In the genomic region with DNA sequence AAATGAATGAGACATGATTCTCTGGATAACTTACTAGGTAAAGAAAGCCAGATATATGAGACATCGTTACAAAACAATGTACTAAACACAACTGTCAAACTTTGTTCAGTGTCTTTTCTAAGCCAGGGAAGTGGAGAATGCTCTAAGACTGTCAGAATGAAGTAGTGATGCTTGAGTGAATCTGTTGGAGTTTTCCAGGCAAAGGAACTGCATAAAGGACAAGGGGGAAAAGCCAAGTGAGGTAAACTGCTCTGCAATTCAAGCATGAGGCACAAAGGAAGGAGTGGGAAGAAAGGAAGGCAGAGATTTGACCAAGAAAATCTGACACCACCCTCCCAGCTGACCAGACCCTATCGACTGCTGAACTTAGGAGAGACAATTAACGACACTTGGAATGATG, we compare ENCODE assay signal across 18 mouse cellular contexts.
A peak's percentile ranks its signal among the peaks of the same experiment; 100 is the strongest.
DNase-seq lines count a peak whose midpoint lies in the region; ATAC-seq lines count a peak whose summit lies in the region.
"Had no signal": no experiment of that assay in that cellular context is flagged by ENCODE, and none has a peak within 500 bp of the region (broad histone marks: within the 10 kb centered on the region; RNA-seq: fewer than 3 reads in every experiment).

No protein-coding gene starts in this region.

- DNase-seq in embryonic facial prominence, embryonic 14.5 days (ENCODE audit: low spot score), result peak; percentile 4
- no peak for DNase-seq in embryonic facial prominence, embryonic 10.5 days (ENCODE audit: low spot score)
- DNase-seq in retina, embryonic 14.5 days (ENCODE audit: low spot score), result peak; percentile 67
- DNase-seq in right cerebral cortex, adult 18-20 months, result no peak
- DNase-seq: adrenal gland, adult 2 months; adrenal gland, postnatal 10 days; adrenal gland, postnatal 25 days; B cell, adult 2 months; cerebellum, adult 11-12 months; cerebellum, adult 2 months; cerebellum, adult 9-10 months; cerebellum, postnatal 10 days; cerebellum, postnatal 25 days; forebrain, postnatal 0 days had no signal

- no peak overlapping the region for H3K4me2 ChIP-seq in embryonic facial prominence, embryonic 14.5 days (ENCODE audit: low read depth, low read length)
- H3K4me2 ChIP-seq: embryonic facial prominence, embryonic 13.5 days; forebrain, embryonic 13.5 days; forebrain, embryonic 15.5 days had no signal

- H3K27me3 ChIP-seq in embryonic facial prominence, embryonic 14.5 days (replicated peaks; ENCODE audit: control insufficient read depth, insufficient read depth, low read length), result 0 out of 2 replicates have a peak, but pooled peaks cover 4% of the 10 kb centered on the region
- peaks cover 46% of the 10 kb centered on the region; the same call in 1 of the 2 replicates for H3K27me3 ChIP-seq in embryonic facial prominence, embryonic 10.5 days (replicated peaks; ENCODE audit: low read depth, poor library complexity, severe bottlenecking)
- H3K27me3 ChIP-seq: forebrain, embryonic 13.5 days; forebrain, embryonic 15.5 days had no signal

- ATAC-seq in embryonic facial prominence, embryonic 14.5 days (ENCODE audit: low read depth), result no peak
- no peak for ATAC-seq in CD4-positive, CD25-positive, alpha-beta regulatory T cell, adult 4 months
- ATAC-seq: forebrain, embryonic 13.5 days; forebrain, embryonic 15.5 days; forebrain, postnatal 0 days had no signal

- H3K9ac ChIP-seq in embryonic facial prominence, embryonic 14.5 days (ENCODE audit: low read depth, low read length), result no peak overlapping the region
- H3K9ac ChIP-seq: embryonic facial prominence, embryonic 13.5 days; forebrain, embryonic 13.5 days; forebrain, embryonic 15.5 days; forebrain, postnatal 0 days had no signal

- H3K4me3 ChIP-seq in embryonic facial prominence, embryonic 14.5 days (ENCODE audit: low read depth, low read length), result no peak overlapping the region
- H3K4me3 ChIP-seq in embryonic facial prominence, embryonic 10.5 days, result no peak overlapping the region
- H3K4me3 ChIP-seq: embryonic facial prominence, embryonic 13.5 days; forebrain, embryonic 13.5 days; forebrain, embryonic 15.5 days had no signal

- no peaks in the 10 kb centered on the region for H3K9me3 ChIP-seq in embryonic facial prominence, embryonic 14.5 days (ENCODE audit: control insufficient read depth, low read length)
- no peaks in the 10 kb centered on the region for H3K9me3 ChIP-seq in embryonic facial prominence, embryonic 10.5 days
- H3K9me3 ChIP-seq: embryonic facial prominence, embryonic 13.5 days; forebrain, embryonic 13.5 days; forebrain, embryonic 15.5 days had no signal

- H3K4me1 ChIP-seq in embryonic facial prominence, embryonic 14.5 days (ENCODE audit: control insufficient read depth, insufficient read depth, low read length), result no peaks in the 10 kb centered on the region
- H3K4me1 ChIP-seq in embryonic facial prominence, embryonic 10.5 days, result no peaks in the 10 kb centered on the region
- H3K4me1 ChIP-seq: embryonic facial prominence, embryonic 13.5 days; forebrain, embryonic 13.5 days; forebrain, embryonic 15.5 days had no signal

- WGBS in embryonic facial prominence, embryonic 14.5 days, result 75% methylated on average over 3 of the region's 3 CpGs
- 74% methylated on average over 3 of the region's 3 CpGs for WGBS in embryonic facial prominence, embryonic 10.5 days

- no peak overlapping the region for H3K27ac ChIP-seq in embryonic facial prominence, embryonic 14.5 days (replicated peaks; ENCODE audit: low read depth, low read length)
- no peak overlapping the region for H3K27ac ChIP-seq in embryonic facial prominence, embryonic 10.5 days (replicated peaks)
- H3K27ac ChIP-seq: embryonic facial prominence, embryonic 13.5 days; forebrain, embryonic 13.5 days; forebrain, embryonic 15.5 days had no signal

- no peaks in the 10 kb centered on the region for H3K36me3 ChIP-seq in embryonic facial prominence, embryonic 14.5 days (ENCODE audit: control insufficient read depth, insufficient read depth, low read length)
- no peaks in the 10 kb centered on the region for H3K36me3 ChIP-seq in embryonic facial prominence, embryonic 10.5 days (replicated peaks)
- H3K36me3 ChIP-seq: embryonic facial prominence, embryonic 13.5 days; forebrain, embryonic 15.5 days had no signal

Comparison
In these comparisons a context has a peak if more than half of its experiments do, and no peak if none do; other contexts are left out.
1. DNase-seq: peak in embryonic facial prominence, embryonic 14.5 days (single experiment) and retina, embryonic 14.5 days (single experiment); none in embryonic facial prominence, embryonic 10.5 days (single experiment) and right cerebral cortex, adult 18-20 months (single experiment).